Mouse (Mus musculus) colon, adult 2 months (tissue): ENCODE data around the gene Yrdc. TPM values are rescaled to one million over a fixed set of nuclear protein-coding genes. Genes with fewer than 3 reads are reported as not detected.

Experiments
- polyA plus RNA-seq: library from polyadenylated mRNA; depleted of rRNA; stranded (reverse); fragments of >200 nt; gene quantifications from 2 replicates; pipeline ENCODE4 v1.2.3, GENCODE M21; 2012; rRNA removed

Gene Yrdc
- 35.8 and 36.2 TPM in 2 replicates for polyA plus RNA-seq

GRCm38 (mm10) chr4:124850261-124850913 lies at the start of gene Yrdc:
TSS of gene Yrdc (plus strand) at chr4:124850679.

GRCm38 (mm10) chr4:124801552-124802308 lies 48.7 kb upstream of the Yrdc start, which contains the start of gene Mtf1:
TSS of gene Mtf1 (plus strand) at chr4:124802104.

GRCm38 (mm10) chr4:124850933-124851658 lies 617 bp downstream of the Yrdc start, which contains the start of gene 1110065P20Rik:
TSS of gene 1110065P20Rik (minus strand) at chr4:124851196.

GRCm38 (mm10) chr4:124861283-124862188 lies 11.1 kb downstream of the Yrdc start, which contains the start of gene Maneal:
TSS of gene Maneal (minus strand) at chr4:124862171.

GRCm38 (mm10) chr4:124880599-124880998 lies 30.1 kb downstream of the Yrdc start, which contains the start of gene Epha10:
TSS of gene Epha10 (plus strand) at chr4:124880899.

Other genes starting within 250 kb of the Yrdc start
- gene 3100002H09Rik, start 239.9 kb upstream of the Yrdc start, polyA plus RNA-seq: not detected in 2 replicates
- 0.17 and 0.45 TPM in 2 replicates for gene Pou3f1, start 193.9 kb upstream of the Yrdc start, polyA plus RNA-seq
- 4.1 and 5.3 TPM in 2 replicates for gene Utp11, start 157.1 kb upstream of the Yrdc start, polyA plus RNA-seq
- 12.4 and 13.7 TPM in 2 replicates for gene Fhl3, start 150.0 kb upstream of the Yrdc start, polyA plus RNA-seq
- 7.4 and 8.9 TPM in 2 replicates for gene Sf3a3, start 135.9 kb upstream of the Yrdc start, polyA plus RNA-seq
- 15.3 and 17.7 TPM in 2 replicates for gene Inpp5b, start 108.8 kb upstream of the Yrdc start, polyA plus RNA-seq
- gene Mtf1, start 48.6 kb upstream of the Yrdc start, polyA plus RNA-seq: 7.2 and 8.0 TPM in 2 replicates
- 51.9 and 63.5 TPM in 2 replicates for gene 1110065P20Rik, start 517 bp downstream of the Yrdc start, polyA plus RNA-seq
- gene Maneal, start 11.5 kb downstream of the Yrdc start, polyA plus RNA-seq: 0.57 and 0.60 TPM in 2 replicates
- gene Epha10, start 30.2 kb downstream of the Yrdc start, polyA plus RNA-seq: 0.06 TPM in 1 of 2 replicates, not detected in the other
- 9.9 and 11.3 TPM in 2 replicates for gene 9930104L06Rik, start 86.4 kb downstream of the Yrdc start, polyA plus RNA-seq
- 16.3 and 16.6 TPM in 2 replicates for gene Cdca8, start 88.6 kb downstream of the Yrdc start, polyA plus RNA-seq
- gene Rspo1, start 135.8 kb downstream of the Yrdc start, polyA plus RNA-seq: 3.4 and 4.2 TPM in 2 replicates
- gene Gnl2, start 165.9 kb downstream of the Yrdc start, polyA plus RNA-seq: 8.3 and 9.2 TPM in 2 replicates
- 0.05 and 0.09 TPM in 2 replicates for gene Dnali1, start 215.0 kb downstream of the Yrdc start, polyA plus RNA-seq
- 7.1 and 8.4 TPM in 2 replicates for gene Snip1, start 216.0 kb downstream of the Yrdc start, polyA plus RNA-seq
- gene Meaf6, start 234.5 kb downstream of the Yrdc start, polyA plus RNA-seq: 8.8 and 9.2 TPM in 2 replicates